Mouse (Mus musculus) heart, embryonic 11.5 days (tissue): ENCODE data around the gene Apom. TPM values are rescaled to one million over a fixed set of nuclear protein-coding genes. Genes with fewer than 3 reads are reported as not detected.

ENCODE experiments used
- ATAC-seq: fragments of 200-750 bp; cut with Nextera tagmentation; replicated peaks from 2 replicates; pipeline ENCODE4 v1.8.0; 2017; ENCODE audit warnings: moderate library complexity; ENCODE audit not compliant: insufficient number of reproducible peaks, low FRiP score, low TSS enrichment
- H3K27ac ChIP-seq: fragments of 300-500 bp; sonication (generic); 2 replicates; pipeline ENCODE4 v1.5.1; 2014; ENCODE audit warnings: mild to moderate bottlenecking, low read depth, low read length
- H3K27me3 ChIP-seq: fragments of 300-500 bp; sonication (generic); 2 replicates; pipeline ENCODE4 v1.6.1; 2014; ENCODE audit warnings: mild to moderate bottlenecking, low read length, mixed read lengths; ENCODE audit not compliant: control insufficient read depth, insufficient read depth
- H3K36me3 ChIP-seq: fragments of 300-500 bp; sonication (generic); 2 replicates; pipeline ENCODE4 v1.6.1; 2014; ENCODE audit warnings: mild to moderate bottlenecking, low read length, moderate library complexity, mixed read lengths; ENCODE audit not compliant: control insufficient read depth, insufficient read depth
- H3K4me1 ChIP-seq: fragments of 300-500 bp; sonication (generic); 2 replicates; pipeline ENCODE4 v1.6.1; 2014; ENCODE audit warnings: low read length; ENCODE audit not compliant: control insufficient read depth, insufficient read depth
- H3K4me2 ChIP-seq: fragments of 300-500 bp; sonication (generic); 2 replicates; pipeline ENCODE4 v1.6.1; 2014; ENCODE audit warnings: mild to moderate bottlenecking, moderate library complexity
- H3K4me3 ChIP-seq: fragments of 300-500 bp; sonication (generic); 2 replicates; pipeline ENCODE4 v1.5.1; 2014; ENCODE audit warnings: low read depth, low read length
- H3K9ac ChIP-seq: fragments of 300-500 bp; sonication (generic); 2 replicates; pipeline ENCODE4 v1.6.1; 2014; ENCODE audit warnings: mild to moderate bottlenecking, low read depth, low read length, moderate library complexity
- H3K9me3 ChIP-seq: fragments of 300-500 bp; sonication (generic); replicated peaks from 2 replicates; pipeline ENCODE4 v1.6.1; 2016; ENCODE audit warnings: low read length; ENCODE audit not compliant: control insufficient read depth
- WGBS: fragments of 180-500 bp; shearing (Covaris S2); extraction: QIAGEN DNeasy Blood & Tissue Kit; methylation state at CpG from one replicate; pipeline ENCODE4 v1.1.7; 2014; ENCODE audit not compliant: insufficient replicate concordance; 5-methylcytosine and 5-hydroxymethylcytosine counted together
- polyA plus RNA-seq: library from polyadenylated mRNA; unstranded; fragments of >200 nt; fragmentation: Nextera tagmentation; extraction: Ambion mirVana; gene quantifications from 2 replicates; pipeline ENCODE4 v1.2.1, GENCODE M21; 2014

Gene Apom
- polyA plus RNA-seq, 1 experiment from 2014 or later: 12.9 TPM

GRCm38 (mm10) chr17:35120745-35121142 lies 11.1 kb downstream of the Apom start:
- under 1% methylated on average over 33 of the region's 33 CpGs for WGBS

GRCm38 (mm10) chr17:35115046-35116019 lies 16.5 kb downstream of the Apom start, which contains the start of gene Ly6g5b:
TSS of gene Ly6g5b (minus strand) at chr17:35115428.
- H3K9ac ChIP-seq: no peak within 1 kb of the TSS
- H3K27me3 ChIP-seq: no peaks in the 10 kb centered on the region
- peaks cover 8% of the 10 kb centered on the region; the same call in 1 of the 2 replicates for H3K4me1 ChIP-seq
- WGBS: 81% methylated on average over 8 of the region's 8 CpGs
- peaks cover 18% of the 10 kb centered on the region for H3K36me3 ChIP-seq
- no peak within 1 kb of the TSS for H3K4me3 ChIP-seq
- H3K4me2 ChIP-seq: no peak within 1 kb of the TSS
- no peaks in the 10 kb centered on the region for H3K9me3 ChIP-seq
- ATAC-seq: no peak
- H3K27ac ChIP-seq: no peak within 1 kb of the TSS

More at GRCm38 (mm10) chr17:35120745-35121142, 11.1 kb downstream of the Apom start:
- H3K4me2 ChIP-seq: peak overlapping the region; percentile 98
- peaks cover 13% of the 10 kb centered on the region for H3K4me1 ChIP-seq
- peak overlapping the region; percentile 91 for H3K4me3 ChIP-seq
- H3K36me3 ChIP-seq: peaks cover 15% of the 10 kb centered on the region
- ATAC-seq: 0 out of 2 replicates have a peak, but pooled peaks have one; percentile 3
- no peaks in the 10 kb centered on the region for H3K9me3 ChIP-seq
- no peaks in the 10 kb centered on the region for H3K27me3 ChIP-seq
- H3K27ac ChIP-seq: peak overlapping the region; percentile 55; the same call in 1 of the 2 replicates
- H3K9ac ChIP-seq: peak overlapping the region; percentile 89

- 0 out of 2 replicates have a peak, but pooled peaks cover 6% of the 10 kb centered on the region for H3K36me3 ChIP-seq
- no peaks in the 10 kb centered on the region for H3K9me3 ChIP-seq
- H3K27me3 ChIP-seq: no peaks in the 10 kb centered on the region
- peak overlapping the region; percentile 19 for H3K4me2 ChIP-seq
- H3K9ac ChIP-seq: no peak overlapping the region
- H3K27ac ChIP-seq: peak overlapping the region; percentile 41; the same call in 1 of the 2 replicates
- WGBS: 55% methylated on average over 9 of the region's 9 CpGs
- H3K4me3 ChIP-seq: no peak overlapping the region
- H3K4me1 ChIP-seq: 0 out of 2 replicates have a peak, but pooled peaks cover 3% of the 10 kb centered on the region
- no peak for ATAC-seq
These were observed 20.1 kb downstream of the Apom start for GRCm38 (mm10) chr17:35111774-35112173.

GRCm38 (mm10) chr17:35108097-35108496 lies 23.8 kb downstream of the Apom start, which contains the start of gene Ly6g5c:
TSS of gene Ly6g5c (plus strand) at chr17:35108279.
- Histone ChIP-seq H3K9me3 (no peaks in the 10 kb centered on the region), H3K27me3 (no peaks in the 10 kb centered on the region), H3K4me3 (no peak within 1 kb of the TSS), H3K27ac (no peak within 1 kb of the TSS), H3K4me1 (peaks cover 5% of the 10 kb centered on the region; the same call in 1 of the 2 replicates), H3K36me3 (no peaks in the 10 kb centered on the region), H3K9ac (no peak within 1 kb of the TSS), H3K4me2 (no peak within 1 kb of the TSS)
- ATAC-seq: no peak
- 77% methylated on average over 6 of the region's 6 CpGs for WGBS

GRCm38 (mm10) chr17:35106522-35106921 lies 25.3 kb downstream of the Apom start:
- no peak overlapping the region for H3K9ac ChIP-seq
- 68% methylated on average over 3 of the region's 3 CpGs for WGBS

GRCm38 (mm10) chr17:35105740-35106389 lies 26.0 kb downstream of the Apom start:
- Histone ChIP-seq H3K9me3 (no peaks in the 10 kb centered on the region), H3K27ac (no peak overlapping the region), H3K4me3 (no peak overlapping the region), H3K9ac (no peak overlapping the region), H3K4me1 (peaks cover 12% of the 10 kb centered on the region), H3K27me3 (no peaks in the 10 kb centered on the region), H3K36me3 (peaks cover 10% of the 10 kb centered on the region; the same call in 1 of the 2 replicates), H3K4me2 (no peak overlapping the region)
- ATAC-seq: no peak
- 25% methylated on average over 13 of the region's 13 CpGs for WGBS

More at GRCm38 (mm10) chr17:35106522-35106921, 25.3 kb downstream of the Apom start:
- Histone ChIP-seq H3K27me3 (no peaks in the 10 kb centered on the region), H3K4me2 (no peak overlapping the region), H3K36me3 (peaks cover 6% of the 10 kb centered on the region; the same call in 1 of the 2 replicates), H3K4me1 (peaks cover 13% of the 10 kb centered on the region), H3K27ac (no peak overlapping the region), H3K4me3 (no peak overlapping the region), H3K9me3 (no peaks in the 10 kb centered on the region)
- no peak for ATAC-seq

- Histone ChIP-seq H3K4me1 (peaks cover 10% of the 10 kb centered on the region), H3K9me3 (no peaks in the 10 kb centered on the region), H3K4me3 (no peak overlapping the region), H3K27me3 (no peaks in the 10 kb centered on the region), H3K4me2 (no peak overlapping the region), H3K9ac (no peak overlapping the region), H3K36me3 (peaks cover 13% of the 10 kb centered on the region), H3K27ac (no peak overlapping the region)
- no peak for ATAC-seq
- WGBS: 53% methylated on average over 6 of the region's 6 CpGs
These were observed 27.1 kb downstream of the Apom start for GRCm38 (mm10) chr17:35104754-35105153.

- no peak overlapping the region for H3K4me2 ChIP-seq
- H3K36me3 ChIP-seq: peaks cover 13% of the 10 kb centered on the region
- 79% methylated on average over 7 of the region's 7 CpGs for WGBS
- H3K4me3 ChIP-seq: no peak overlapping the region
- no peaks in the 10 kb centered on the region for H3K9me3 ChIP-seq
- H3K9ac ChIP-seq: no peak overlapping the region
- no peak for ATAC-seq
- H3K4me1 ChIP-seq: peaks cover 10% of the 10 kb centered on the region
- no peak overlapping the region for H3K27ac ChIP-seq
- H3K27me3 ChIP-seq: no peaks in the 10 kb centered on the region
These were observed 27.8 kb downstream of the Apom start for GRCm38 (mm10) chr17:35104079-35104478.
